Mouse (Mus musculus) layer of hippocampus, adult 2 months (tissue): Measurements from ENCODE around the gene Mad2l1bp. TPM values are rescaled to one million over a fixed set of nuclear protein-coding genes. Genes with fewer than 3 reads are reported as not detected.

Experiments used
- DNase-seq, 2 experiments: peaks; one replicate each; pipeline ENCODE4 v3.0.0; 2022; ENCODE audit warnings: low spot score in 2 of 2
- H3K27ac ChIP-seq: fragments of 200-600 bp; 2 replicates; pipeline ENCODE4 v1.8.1; 2022
- H3K4me3 ChIP-seq: fragments of 200-600 bp; 2 replicates; pipeline ENCODE4 v1.8.1; 2022; ENCODE audit warnings: mild to moderate bottlenecking
- CTCF ChIP-seq: fragments of 200-600 bp; conservative IDR thresholded peaks from 2 replicates; pipeline ENCODE4 v1.8.1; 2022; ENCODE audit warnings: antibody characterized with exemption, mild to moderate bottlenecking, moderate library complexity
- total RNA-seq, 2 experiments: library from RNA; stranded (reverse); gene quantifications; 2 replicates each; pipeline ENCODE4 v1.2.3; 2021

Mad2l1bp gene
- total RNA-seq, 2 experiments from 2014 or later: 7.9 to 10.5 TPM

DNA sequence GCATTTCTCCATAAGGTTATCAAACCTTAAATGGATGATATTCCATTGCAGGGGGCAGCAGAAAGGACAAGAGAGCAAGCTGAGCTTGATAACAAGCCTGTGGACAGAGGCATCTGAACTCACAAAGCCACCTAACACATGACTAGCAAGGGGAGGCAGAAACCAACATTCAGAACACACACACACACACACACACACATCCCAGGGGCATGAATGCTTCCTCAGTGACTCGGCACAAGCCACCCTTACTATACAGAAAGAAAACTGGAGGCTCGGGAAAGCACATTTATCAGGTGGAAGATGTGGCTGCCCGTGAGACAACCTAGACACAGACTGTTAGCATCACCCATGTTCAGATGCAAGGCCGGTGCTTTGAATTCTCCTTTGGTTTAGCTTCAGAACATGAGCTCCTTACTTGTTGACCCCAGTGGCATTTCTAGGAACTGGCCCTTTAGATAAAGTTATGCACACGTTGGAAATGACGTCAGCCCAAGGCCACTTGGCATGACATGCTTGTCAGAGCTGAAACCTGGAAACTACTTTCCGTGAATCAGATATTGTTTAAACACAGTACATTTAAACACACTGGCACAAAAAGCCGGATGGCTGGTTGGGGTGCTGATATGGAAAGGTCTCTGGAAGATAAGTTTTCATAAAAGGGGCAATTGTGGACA is 14.7 kb downstream of the Mad2l1bp start:
- Histone ChIP-seq H3K4me3 (no peak overlapping the region), H3K27ac (no peak overlapping the region)
- TF ChIP-seq CTCF: no peak
- no peak for DNase-seq

DNA sequence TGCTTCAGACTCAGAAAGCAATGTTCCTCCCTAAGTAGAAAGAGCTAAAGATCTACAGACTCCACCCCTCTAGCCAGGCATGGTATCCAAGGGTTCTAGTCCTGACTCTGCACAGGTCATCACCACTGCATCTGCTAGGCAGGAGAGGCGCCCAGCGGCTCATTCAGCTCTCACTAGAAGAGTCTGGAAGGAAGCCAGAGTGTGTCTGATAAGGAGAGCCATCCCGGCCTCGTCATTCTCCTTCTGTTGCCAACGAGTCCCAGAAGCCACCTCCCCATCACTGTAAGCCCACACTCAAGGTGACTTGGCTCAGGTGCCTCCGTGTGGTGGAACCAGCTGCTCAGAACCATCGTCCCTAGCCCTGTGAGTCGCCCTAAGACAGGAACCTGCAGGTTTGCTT is 20.5 kb downstream of the Mad2l1bp start:
- DNase-seq: no peak
- Histone ChIP-seq H3K4me3 (no peak overlapping the region), H3K27ac (no peak overlapping the region)
- no peak for TF ChIP-seq CTCF

DNA sequence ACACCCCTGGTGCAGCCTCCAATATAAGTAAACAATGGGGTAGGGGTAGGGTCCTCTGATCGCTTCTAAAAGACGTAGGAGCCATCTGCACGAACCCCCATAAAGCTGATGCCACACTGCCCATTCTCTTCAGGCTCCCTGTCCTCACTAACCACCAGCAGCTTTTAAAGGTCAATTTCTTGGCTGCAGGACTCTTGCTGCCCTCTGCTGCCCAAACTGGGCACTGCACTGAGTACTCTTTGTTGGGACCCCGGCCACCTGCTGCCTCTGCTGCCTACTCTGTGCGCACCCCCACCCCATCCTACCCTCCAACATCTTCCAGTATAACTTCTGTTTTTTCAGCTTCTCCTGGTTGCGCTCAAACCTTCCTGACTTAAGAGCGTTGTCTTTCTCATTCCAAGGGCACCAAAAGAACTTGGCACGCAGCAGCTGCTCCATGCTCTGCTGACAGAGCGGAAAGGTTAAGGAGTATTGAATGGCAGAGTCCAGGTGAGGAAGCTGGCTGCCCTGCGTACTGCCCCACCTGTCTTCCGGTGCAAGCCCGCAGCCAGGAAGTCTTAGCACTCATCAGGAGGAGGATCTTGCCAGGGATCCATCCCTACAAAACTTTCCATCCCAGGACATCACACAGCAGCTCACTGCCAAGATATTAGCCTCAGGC is 21.2 kb downstream of the Mad2l1bp start:
- DNase-seq: peak in 1 of 2 experiments; percentile 79

GRCm38 (mm10) chr17:46129741-46130498 is 23.4 kb downstream of the Mad2l1bp start:
- peak overlapping the region; percentile 71 for H3K27ac ChIP-seq
- no peak for TF ChIP-seq CTCF
- DNase-seq: no peak
- H3K4me3 ChIP-seq: no peak overlapping the region

More for the DNA sequence above, 21.2 kb downstream of the Mad2l1bp start:
- Histone ChIP-seq H3K27ac (no peak overlapping the region), H3K4me3 (no peak overlapping the region)
- TF ChIP-seq CTCF: peak; percentile 89

- DNase-seq: no peak
- Histone ChIP-seq H3K27ac (0 out of 2 replicates have a peak overlapping the region, but pooled peaks have one; percentile 71), H3K4me3 (no peak overlapping the region)
- TF ChIP-seq CTCF: no peak
Measured at GRCm38 (mm10) chr17:46127814-46128493, 25.4 kb downstream of the Mad2l1bp start.

DNA sequence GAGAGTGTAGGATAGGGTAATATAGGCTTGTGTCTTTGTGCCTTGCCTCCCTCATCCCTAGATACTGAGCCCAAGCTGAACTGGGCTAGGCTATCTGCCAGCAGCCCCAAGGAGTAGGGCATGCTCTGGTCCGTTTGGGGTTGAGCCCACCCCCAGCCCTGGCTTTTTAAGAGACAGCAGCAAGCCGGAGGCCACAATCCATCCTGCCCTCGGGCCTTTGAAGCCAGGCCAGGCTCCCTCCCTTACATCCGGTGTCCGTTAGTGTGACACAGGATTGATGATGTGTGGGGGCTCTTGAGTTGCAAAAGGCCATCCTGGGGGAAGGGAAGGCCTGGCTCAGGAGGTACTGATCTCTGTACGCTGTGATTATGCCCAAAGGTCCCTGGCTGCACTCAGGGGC is 26.7 kb downstream of the Mad2l1bp start:
- Histone ChIP-seq H3K27ac (no peak overlapping the region), H3K4me3 (no peak overlapping the region)
- no peak for DNase-seq
- TF ChIP-seq CTCF: no peak

DNA sequence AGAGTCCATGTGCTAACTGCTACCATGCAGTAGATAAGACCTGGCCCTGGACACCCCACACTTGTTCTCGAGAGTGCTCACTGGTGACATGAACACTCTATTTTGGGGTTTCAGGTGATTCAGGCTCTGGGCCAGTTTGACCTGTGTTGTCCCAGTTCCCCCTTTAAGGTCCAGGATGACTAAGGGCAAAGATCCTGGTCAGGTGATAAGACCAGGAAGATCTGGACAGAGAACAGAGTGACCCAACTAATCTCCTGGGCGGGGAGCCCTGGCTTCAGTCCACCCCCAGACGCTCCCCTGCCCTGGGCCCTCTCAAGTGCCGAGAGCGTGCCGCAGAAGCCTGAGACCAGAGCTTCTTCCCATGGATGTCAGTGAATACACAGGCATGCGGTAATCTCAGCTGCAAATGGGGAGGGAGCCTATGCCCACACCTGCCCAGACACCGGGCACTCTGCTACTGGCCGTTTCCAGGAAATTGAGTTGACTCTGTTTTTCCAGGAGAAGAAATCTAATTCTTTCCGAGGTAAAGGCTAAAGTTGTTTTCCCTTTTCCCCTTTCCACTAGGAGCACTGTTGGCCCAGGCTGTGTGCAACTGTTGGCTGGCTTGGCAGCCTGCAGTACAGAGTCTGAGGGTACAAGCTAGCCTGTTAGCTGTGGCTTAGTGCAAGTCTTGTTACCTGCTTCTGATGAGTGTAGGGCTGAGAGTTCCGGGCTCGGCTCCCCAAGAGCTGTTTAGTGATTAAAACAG is 29.2 kb downstream of the Mad2l1bp start:
- peak; percentile 28 for TF ChIP-seq CTCF
- Histone ChIP-seq H3K27ac (no peak overlapping the region), H3K4me3 (no peak overlapping the region)
- no peak for DNase-seq

GRCm38 (mm10) chr17:46123285-46123684 is 30.1 kb downstream of the Mad2l1bp start:
- DNase-seq: no peak
- no peak overlapping the region for H3K4me3 ChIP-seq
- no peak for TF ChIP-seq CTCF
- no peak overlapping the region for H3K27ac ChIP-seq

- DNase-seq: peak in 1 of 2 experiments; percentile 8
- H3K4me3 ChIP-seq: no peak overlapping the region
- no peak for TF ChIP-seq CTCF
- H3K27ac ChIP-seq: no peak overlapping the region
Measured at GRCm38 (mm10) chr17:46122791-46123190, 30.6 kb downstream of the Mad2l1bp start.

GRCm38 (mm10) chr17:46119641-46120040 is 33.7 kb downstream of the Mad2l1bp start:
- Histone ChIP-seq H3K4me3 (no peak overlapping the region), H3K27ac (no peak overlapping the region)
- DNase-seq: no peak
- no peak for TF ChIP-seq CTCF

DNA sequence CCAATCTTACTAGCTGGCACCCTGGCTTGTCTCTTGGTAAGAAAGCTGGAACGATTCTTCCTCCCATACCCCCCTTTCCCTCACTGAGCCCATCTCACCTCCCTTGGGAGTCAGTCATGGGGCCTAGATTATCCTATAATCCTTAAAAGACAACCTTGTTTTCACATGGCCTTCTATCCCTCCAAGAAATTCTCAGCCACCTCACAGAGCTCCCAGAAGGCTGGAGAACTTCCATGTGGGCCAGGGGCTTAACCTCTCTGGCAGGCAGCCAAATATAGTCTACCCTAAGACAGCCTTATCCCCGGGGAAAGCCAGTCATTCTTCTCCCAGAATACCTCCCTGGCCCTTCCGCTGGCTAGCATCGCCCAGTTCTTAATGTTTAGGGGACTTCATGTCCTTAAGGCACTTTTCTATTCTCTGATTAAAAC is 34.9 kb downstream of the Mad2l1bp start:
- no peak overlapping the region for H3K27ac ChIP-seq
- H3K4me3 ChIP-seq: no peak overlapping the region
- TF ChIP-seq CTCF: no peak
- DNase-seq: no peak
